Mouse (Mus musculus) hindbrain, embryonic 16.5 days (tissue): ENCODE measurements around the gene Tubb3. TPM values are rescaled to one million over a fixed set of nuclear protein-coding genes. Genes with fewer than 3 reads are reported as not detected.

Experiments used
- ATAC-seq: fragments of 200-750 bp; cut with Nextera tagmentation; 2 replicates; pipeline ENCODE4 v1.8.0; 2017; ENCODE audit warnings: moderate TSS enrichment, moderate library complexity
- H3K27ac ChIP-seq: fragments of 300-500 bp; sonication (generic); 2 replicates; pipeline ENCODE4 v1.5.1; 2014; ENCODE audit warnings: low read depth, mild to moderate bottlenecking, control low read depth, low read length, moderate library complexity
- H3K27me3 ChIP-seq: fragments of 300-500 bp; sonication (generic); replicated peaks from 2 replicates; pipeline ENCODE4 v1.6.1; 2014; ENCODE audit warnings: low read length; ENCODE audit not compliant: control insufficient read depth, insufficient read depth
- H3K36me3 ChIP-seq: fragments of 300-500 bp; sonication (generic); 2 replicates; pipeline ENCODE4 v1.6.1; 2014; ENCODE audit warnings: mild to moderate bottlenecking, low read length, moderate library complexity, mixed read lengths; ENCODE audit not compliant: control insufficient read depth, insufficient read depth
- H3K4me1 ChIP-seq: fragments of 300-500 bp; sonication (generic); 2 replicates; pipeline ENCODE4 v1.6.1; 2014; ENCODE audit warnings: low read depth, low read length; ENCODE audit not compliant: control insufficient read depth, insufficient read depth
- H3K4me2 ChIP-seq: fragments of 300-500 bp; sonication (generic); 2 replicates; pipeline ENCODE4 v1.6.1; 2014; ENCODE audit warnings: mild to moderate bottlenecking, low read length, control low read depth, moderate library complexity
- H3K4me3 ChIP-seq: fragments of 300-500 bp; sonication (generic); 2 replicates; pipeline ENCODE4 v1.5.1; 2014; ENCODE audit warnings: mild to moderate bottlenecking, low read length, control low read depth, moderate library complexity
- H3K9ac ChIP-seq: fragments of 300-500 bp; sonication (generic); 2 replicates; pipeline ENCODE4 v1.6.1; 2014; ENCODE audit warnings: low read depth, mild to moderate bottlenecking, control low read depth, low read length, moderate library complexity
- H3K9me3 ChIP-seq: fragments of 300-500 bp; sonication (generic); 2 replicates; pipeline ENCODE4 v1.6.1; 2014; ENCODE audit warnings: mild to moderate bottlenecking, low read length, moderate library complexity; ENCODE audit not compliant: control insufficient read depth
- WGBS: fragments of 180-500 bp; shearing (Covaris S2); extraction: QIAGEN DNeasy Blood & Tissue Kit; methylation state at CpG from one replicate; pipeline ENCODE4 v1.1.7; 2014; 5-methylcytosine and 5-hydroxymethylcytosine counted together
- polyA plus RNA-seq: library from polyadenylated mRNA; unstranded; fragments of >200 nt; fragmentation: Nextera tagmentation; extraction: Ambion mirVana; gene quantifications from 2 replicates; pipeline ENCODE4 v1.2.1, GENCODE M21; 2015

The Tubb3 gene
- polyA plus RNA-seq, 1 experiment from 2014 or later, result 1,947 TPM

DNA sequence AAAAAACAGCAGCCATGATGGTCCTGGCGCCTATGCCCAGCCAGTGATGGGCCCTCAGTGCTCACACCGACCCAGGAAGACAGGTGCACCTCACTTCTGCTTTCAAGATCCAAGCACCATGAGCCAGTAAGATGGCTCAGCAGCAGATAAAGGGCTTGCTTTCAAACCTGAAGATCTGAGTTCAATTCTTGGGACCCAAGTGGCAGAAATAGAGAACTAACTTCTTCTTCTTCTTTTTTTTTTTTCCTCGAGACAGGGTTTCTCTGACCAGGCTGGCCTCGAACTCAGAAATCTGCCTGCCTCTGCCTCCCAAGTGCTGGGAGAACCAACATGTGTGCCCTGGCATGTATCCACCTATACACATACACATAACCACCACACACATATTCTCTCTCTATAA, 8.5 kb downstream of the Tubb3 start:
- Histone ChIP-seq H3K9ac (no peak overlapping the region), H3K9me3 (no peaks in the 10 kb centered on the region), H3K4me2 (no peak overlapping the region), H3K4me1 (peaks cover 17% of the 10 kb centered on the region), H3K36me3 (peaks cover 28% of the 10 kb centered on the region), H3K27ac (no peak overlapping the region), H3K4me3 (no peak overlapping the region), H3K27me3 (no peaks in the 10 kb centered on the region)
- 84% methylated on average over 4 of the region's 4 CpGs for WGBS
- ATAC-seq, result no peak

GRCm38 (mm10) chr8:123420525-123421281, 9.5 kb downstream of the Tubb3 start:
- no peak overlapping the region for H3K4me3 ChIP-seq
- peaks cover 14% of the 10 kb centered on the region for H3K4me1 ChIP-seq
- H3K27me3 ChIP-seq, result no peaks in the 10 kb centered on the region
- no peaks in the 10 kb centered on the region for H3K9me3 ChIP-seq
- peaks cover 28% of the 10 kb centered on the region for H3K36me3 ChIP-seq
- no peak overlapping the region for H3K9ac ChIP-seq
- no peak overlapping the region for H3K4me2 ChIP-seq
- H3K27ac ChIP-seq, result no peak overlapping the region
- 0 out of 2 replicates have a peak, but pooled peaks have one; percentile 18 for ATAC-seq
- 94% methylated on average over 34 of the region's 34 CpGs for WGBS

GRCm38 (mm10) chr8:123421325-123421724, 10.1 kb downstream of the Tubb3 start:
- Histone ChIP-seq H3K27me3 (no peaks in the 10 kb centered on the region), H3K36me3 (peaks cover 28% of the 10 kb centered on the region), H3K9me3 (no peaks in the 10 kb centered on the region), H3K4me1 (peaks cover 11% of the 10 kb centered on the region), H3K4me2 (no peak overlapping the region), H3K9ac (no peak overlapping the region), H3K27ac (no peak overlapping the region), H3K4me3 (no peak overlapping the region)
- no peak for ATAC-seq
- WGBS, result 90% methylated on average over 19 of the region's 19 CpGs

DNA sequence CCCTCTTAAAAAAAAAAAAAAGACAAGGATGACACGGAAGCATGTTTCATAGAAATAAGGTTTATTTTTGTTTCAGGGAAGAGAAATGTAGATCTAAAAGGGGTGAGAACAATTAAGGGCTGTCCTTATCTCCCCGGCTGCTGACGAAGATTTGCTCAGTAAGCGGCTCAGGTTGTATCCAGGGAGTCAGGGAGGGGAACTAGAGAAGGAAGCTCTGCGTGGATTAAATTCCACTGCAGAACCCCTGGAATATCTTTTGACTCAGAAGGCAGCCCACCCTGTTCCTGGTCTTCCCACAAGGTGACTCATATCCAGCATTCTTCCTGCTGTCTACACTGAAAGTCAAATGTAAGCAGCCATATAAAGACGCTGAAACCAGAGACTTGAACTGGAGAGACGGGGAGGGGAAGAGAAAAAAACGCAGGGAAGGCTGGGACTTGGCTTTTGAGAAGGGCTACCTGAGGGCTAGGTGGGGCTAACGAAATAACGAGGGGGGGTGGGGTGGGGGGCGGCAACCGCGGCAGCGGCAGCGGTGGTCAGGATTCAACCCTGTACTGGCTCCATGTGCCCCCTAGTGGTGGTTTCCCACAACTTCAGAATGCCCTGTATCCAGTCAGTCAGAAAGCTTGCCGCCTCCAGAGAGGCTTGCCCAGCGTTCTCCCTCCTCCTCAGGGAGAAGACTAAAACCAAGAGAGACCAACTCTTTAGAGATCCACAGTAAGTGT, 11.0 kb downstream of the Tubb3 start:
- H3K9ac ChIP-seq, result no peak overlapping the region
- no peaks in the 10 kb centered on the region for H3K27me3 ChIP-seq
- H3K4me1 ChIP-seq, result peaks cover 2% of the 10 kb centered on the region
- H3K36me3 ChIP-seq, result peaks cover 28% of the 10 kb centered on the region
- peaks cover 3% of the 10 kb centered on the region; the same call in 1 of the 2 replicates for H3K9me3 ChIP-seq
- ATAC-seq, result peak; percentile 75
- no peak overlapping the region for H3K27ac ChIP-seq
- peak overlapping the region; percentile 12; the same call in 1 of the 2 replicates for H3K4me3 ChIP-seq
- 15% methylated on average over 17 of the region's 17 CpGs for WGBS
- peak overlapping the region; percentile 46 for H3K4me2 ChIP-seq

- peaks cover 9% of the 10 kb centered on the region for H3K9me3 ChIP-seq
- peaks cover 28% of the 10 kb centered on the region for H3K36me3 ChIP-seq
- peak overlapping the region; percentile 12; the same call in 1 of the 2 replicates for H3K27ac ChIP-seq
- H3K9ac ChIP-seq, result no peak overlapping the region
- WGBS, result 11% methylated on average over 3 of the region's 3 CpGs
- H3K4me1 ChIP-seq, result no peaks in the 10 kb centered on the region
- H3K4me2 ChIP-seq, result no peak overlapping the region
- no peak overlapping the region for H3K4me3 ChIP-seq
- no peaks in the 10 kb centered on the region for H3K27me3 ChIP-seq
- ATAC-seq, result peak; percentile 53
These were observed 11.5 kb downstream of the Tubb3 start for GRCm38 (mm10) chr8:123422781-123423159.

- no peak for ATAC-seq
- no peaks in the 10 kb centered on the region for H3K27me3 ChIP-seq
- 82% methylated on average over 7 of the region's 7 CpGs for WGBS
- no peaks in the 10 kb centered on the region for H3K4me1 ChIP-seq
- H3K9ac ChIP-seq, result no peak within 1 kb of the TSS
- H3K9me3 ChIP-seq, result peaks cover 16% of the 10 kb centered on the region
- peak within 1 kb of the TSS; percentile 46 for H3K4me2 ChIP-seq
- H3K27ac ChIP-seq, result peak within 1 kb of the TSS; percentile 12; the same call in 1 of the 2 replicates
- H3K4me3 ChIP-seq, result peak within 1 kb of the TSS; percentile 12; the same call in 1 of the 2 replicates
- H3K36me3 ChIP-seq, result peaks cover 23% of the 10 kb centered on the region
These were observed 12.2 kb downstream of the Tubb3 start, which contains the start of gene Def8 for GRCm38 (mm10) chr8:123423441-123423840. Gene Def8 (plus strand): TSS chr8:123423527.

DNA sequence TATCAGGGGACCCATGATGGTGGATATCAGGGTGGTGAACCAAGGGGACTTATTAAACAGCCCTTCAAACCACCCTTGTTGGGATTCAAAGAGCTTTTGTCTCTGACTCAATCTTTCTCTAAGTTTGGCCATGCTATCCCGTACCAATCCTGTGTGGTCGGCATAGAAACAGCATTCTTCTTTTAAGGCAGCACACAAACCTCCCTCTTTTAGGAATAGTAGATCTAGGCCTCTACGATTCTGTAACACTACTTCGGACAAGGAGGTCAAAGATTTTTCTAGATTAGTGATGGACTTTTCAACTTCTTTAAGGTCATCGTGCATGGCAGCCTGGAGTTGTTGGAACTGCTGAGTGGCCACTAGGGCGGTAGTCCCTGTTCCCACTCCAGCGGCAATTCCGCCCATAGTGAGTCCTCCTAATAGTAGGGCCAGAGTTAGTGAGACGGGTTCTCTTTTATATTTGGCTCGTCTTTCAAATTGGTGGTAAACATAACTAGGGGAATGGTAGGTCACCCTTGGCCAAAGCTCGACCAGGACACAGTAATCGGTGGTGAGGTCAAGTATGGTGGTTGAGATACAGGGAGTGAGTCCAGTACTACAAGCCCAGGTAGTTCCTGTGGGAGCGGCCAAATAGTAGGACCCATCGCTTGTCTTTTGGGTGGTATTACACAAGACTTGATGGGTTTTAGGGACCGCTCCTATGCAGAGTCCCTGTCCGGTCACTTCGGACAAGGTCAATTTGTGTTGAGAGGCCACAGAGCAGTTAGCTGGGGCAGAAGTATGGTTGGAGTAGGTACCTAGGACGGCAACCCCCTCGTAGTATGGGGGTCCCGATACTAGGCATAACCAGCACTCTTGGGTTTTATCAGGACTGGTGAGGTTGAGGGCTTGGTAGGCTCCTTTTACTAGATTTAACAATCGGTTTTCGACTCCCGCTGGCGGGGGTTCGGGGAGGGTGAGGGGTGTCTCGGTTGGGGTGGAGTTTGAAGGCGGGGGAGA, 15.6 kb downstream of the Tubb3 start:
- no peak for ATAC-seq
- Histone ChIP-seq H3K4me2 (no peak overlapping the region), H3K36me3 (no peaks in the 10 kb centered on the region), H3K4me1 (no peaks in the 10 kb centered on the region), H3K27ac (no peak overlapping the region), H3K4me3 (no peak overlapping the region), H3K9ac (no peak overlapping the region), H3K27me3 (no peaks in the 10 kb centered on the region), H3K9me3 (peaks cover 32% of the 10 kb centered on the region)
- WGBS, result 96% methylated on average over 27 of the region's 27 CpGs

GRCm38 (mm10) chr8:123427639-123428275, 16.5 kb downstream of the Tubb3 start:
- H3K27me3 ChIP-seq, result no peaks in the 10 kb centered on the region
- H3K9me3 ChIP-seq, result peaks cover 38% of the 10 kb centered on the region
- H3K27ac ChIP-seq, result no peak overlapping the region
- no peaks in the 10 kb centered on the region for H3K36me3 ChIP-seq
- H3K9ac ChIP-seq, result no peak overlapping the region
- no peak for ATAC-seq
- WGBS, result 96% methylated on average over 24 of the region's 24 CpGs
- H3K4me2 ChIP-seq, result no peak overlapping the region
- H3K4me3 ChIP-seq, result no peak overlapping the region
- no peaks in the 10 kb centered on the region for H3K4me1 ChIP-seq
